Mouse (Mus musculus) heart, adult 2 months (tissue): ENCODE measurements around the gene Birc3. TPM values are rescaled to one million over a fixed set of nuclear protein-coding genes. Genes with fewer than 3 reads are reported as not detected.
"Not testable (repeated sequence)": the region's sequence is repeated elsewhere in the genome, so short reads cannot be mapped to it uniquely, and the experiment has no call there.

Source experiments
- DNase-seq, 2 experiments: peaks; one replicate each; pipeline ENCODE4 v3.0.0; 2021
- H3K27ac ChIP-seq: fragments of 200-600 bp; 2 replicates; pipeline ENCODE4 v1.8.1; 2022
- H3K27me3 ChIP-seq: fragments of 200-500 bp; 2 replicates; pipeline ENCODE4 v1.6.1; 2012; ENCODE audit warnings: mild to moderate bottlenecking, low read length, inconsistent platforms, mixed read lengths; ENCODE audit not compliant: control insufficient read depth, insufficient read depth
- H3K36me3 ChIP-seq: fragments of 200-500 bp; 2 replicates; pipeline ENCODE4 v1.6.1; 2012; ENCODE audit warnings: low read length, inconsistent platforms; ENCODE audit not compliant: control insufficient read depth, insufficient read depth
- H3K4me1 ChIP-seq: fragments of 200-500 bp; 2 replicates; pipeline ENCODE4 v1.6.1; 2011; ENCODE audit warnings: low read length; ENCODE audit not compliant: control insufficient read depth, insufficient read depth
- H3K4me3 ChIP-seq: fragments of 200-600 bp; 2 replicates; pipeline ENCODE4 v1.8.1; 2022
- H3K79me2 ChIP-seq: fragments of 200-500 bp; replicated peaks from 2 replicates; pipeline ENCODE4 v1.6.1; 2012; ENCODE audit warnings: mild to moderate bottlenecking, inconsistent platforms, low read length, moderate library complexity, mixed read lengths; ENCODE audit not compliant: control insufficient read depth, insufficient read depth
- H3K9ac ChIP-seq: fragments of 200-500 bp; 2 replicates; pipeline ENCODE4 v1.6.1; 2012; ENCODE audit warnings: low read depth, mild to moderate bottlenecking, control low read depth, inconsistent platforms, low read length, mixed read lengths
- CTCF ChIP-seq: fragments of 200-600 bp; IDR thresholded peaks from 2 replicates; pipeline ENCODE4 v1.8.1; 2022; ENCODE audit warnings: antibody characterized with exemption, mild to moderate bottlenecking, moderate library complexity
- EP300 ChIP-seq: fragments of 200-500 bp; IDR thresholded peaks from 2 replicates; pipeline ENCODE4 v1.6.1; 2011; ENCODE audit warnings: low read depth, low read length, control low read depth; ENCODE audit not compliant: insufficient read depth
- POLR2A ChIP-seq: fragments of 200-500 bp; IDR thresholded peaks from 2 replicates; pipeline ENCODE4 v1.6.1; 2011; ENCODE audit warnings: mild to moderate bottlenecking, low read depth, low read length, control low read depth; ENCODE audit not compliant: insufficient read depth
- WGBS: fragments of 180-500 bp; shearing (Covaris S2); methylation state at CpG from one replicate; pipeline ENCODE4 v1.1.7; 2018; 5-methylcytosine and 5-hydroxymethylcytosine counted together
- intact Hi-C: fragments of 180-260 bp; cut with DNase I; formaldehyde crosslinking; loops from one replicate; pipeline ENCODE4 v1.15.1; 2025
- polyA plus RNA-seq: library from polyadenylated mRNA; depleted of rRNA; stranded (reverse); fragments of >200 nt; gene quantifications from 2 replicates; pipeline ENCODE4 v1.2.3, GENCODE M21; 2012
- total RNA-seq, 2 experiments: library from RNA; stranded (reverse); gene quantifications; 2 replicates each; pipeline ENCODE4 v1.2.3; 2021

Gene Birc3
- total and polyA plus RNA-seq, 3 experiments = 8.7 to 9.7 (median 9.0) TPM

DNA sequence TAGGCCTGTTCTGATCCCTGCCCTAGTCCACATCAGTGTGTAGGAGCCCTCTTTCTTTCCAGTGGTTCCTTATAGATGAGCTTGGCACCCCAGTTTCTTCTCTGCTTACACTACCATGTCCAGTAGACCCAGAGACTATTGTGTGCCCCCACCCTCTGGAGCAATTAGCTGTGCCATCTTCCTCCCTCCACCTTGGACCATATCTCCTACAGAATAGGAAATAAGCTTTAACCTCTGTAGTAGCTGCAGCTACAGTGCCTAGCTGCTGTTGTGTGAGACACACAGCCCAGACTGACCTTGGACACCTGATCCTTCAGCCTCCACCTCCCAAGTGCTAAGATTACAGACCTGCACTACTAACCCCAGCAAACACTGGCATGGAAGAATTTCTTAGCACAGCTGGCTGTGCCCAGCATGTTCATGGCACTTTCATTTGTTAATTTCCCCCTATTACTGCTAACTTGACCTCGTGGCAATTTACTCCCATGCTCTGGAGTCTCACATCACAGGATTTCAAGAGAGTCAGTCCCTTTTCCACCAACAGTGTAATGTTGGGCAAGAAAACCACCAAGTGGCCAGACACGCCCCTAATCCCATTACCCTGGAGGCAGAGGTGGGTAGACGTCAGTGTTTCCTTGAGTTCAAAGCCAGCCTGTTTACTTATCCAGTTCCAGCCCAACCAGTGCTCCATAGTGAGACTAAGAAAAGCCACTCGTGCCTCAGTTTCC is 1.5 kb downstream of the Birc3 start:
- H3K79me2 ChIP-seq = no peaks in the 10 kb centered on the region; the same call in 1 of the 2 replicates
- 65% methylated on average over 4 of the region's 4 CpGs for WGBS
- H3K9ac ChIP-seq = no peak overlapping the region
- no peaks in the 10 kb centered on the region for H3K27me3 ChIP-seq
- no peak for TF ChIP-seq CTCF
- TF ChIP-seq POLR2A = no peak
- no peak for TF ChIP-seq EP300
- DNase-seq = peak in 1 of 2 experiments; percentile 10
- H3K27ac ChIP-seq = peak overlapping the region; percentile 86
- no peaks in the 10 kb centered on the region; the same call in 1 of the 2 replicates for H3K36me3 ChIP-seq
- peak overlapping the region; percentile 23; the same call in 1 of the 2 replicates for H3K4me3 ChIP-seq
- intact Hi-C loops = loop anchor here (2.0 kb wide), 1 partner anchor 35 kb away; the partner anchor contains the start of gene Birc2
- peaks cover 9% of the 10 kb centered on the region for H3K4me1 ChIP-seq

DNA sequence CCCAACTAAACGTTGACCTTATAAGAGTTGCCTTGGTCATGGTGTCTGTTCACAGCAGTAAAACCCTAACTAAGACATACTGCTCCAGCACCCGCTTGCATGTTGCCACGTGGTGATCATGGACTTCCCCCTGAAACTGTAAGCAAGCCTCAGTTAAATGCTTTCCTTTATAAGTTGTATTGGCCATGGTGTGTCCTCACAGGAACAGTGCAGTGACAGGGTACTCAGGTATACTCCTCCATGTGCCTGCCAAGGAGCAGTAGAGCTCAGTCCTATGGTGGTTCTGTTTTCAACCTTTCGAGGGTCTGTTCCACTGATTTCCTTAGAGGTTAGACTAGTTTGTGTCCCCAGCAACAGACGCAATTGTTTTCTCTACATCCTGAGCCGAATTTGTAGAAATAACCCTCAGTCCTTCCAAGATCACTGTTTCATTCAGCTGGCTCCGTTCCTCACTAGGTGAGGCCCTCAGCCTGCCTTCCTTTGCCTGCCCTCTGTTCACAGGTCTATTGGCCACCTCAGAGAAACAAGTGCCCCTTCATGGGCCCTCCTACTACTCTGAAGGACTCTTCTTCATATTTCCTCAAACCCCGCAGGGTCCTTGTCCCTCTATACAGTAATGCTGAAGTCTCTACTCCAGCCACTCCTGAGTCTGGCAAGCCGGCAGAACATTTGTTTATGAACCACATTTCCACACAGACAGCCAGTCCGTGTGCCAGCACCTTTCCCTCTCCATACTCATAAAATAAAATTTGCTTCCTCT is 2.2 kb downstream of the Birc3 start:
- no peak overlapping the region for H3K4me3 ChIP-seq
- TF ChIP-seq EP300 (no peak), POLR2A (no peak), CTCF (no peak)
- intact Hi-C loops = no loop called here

DNA sequence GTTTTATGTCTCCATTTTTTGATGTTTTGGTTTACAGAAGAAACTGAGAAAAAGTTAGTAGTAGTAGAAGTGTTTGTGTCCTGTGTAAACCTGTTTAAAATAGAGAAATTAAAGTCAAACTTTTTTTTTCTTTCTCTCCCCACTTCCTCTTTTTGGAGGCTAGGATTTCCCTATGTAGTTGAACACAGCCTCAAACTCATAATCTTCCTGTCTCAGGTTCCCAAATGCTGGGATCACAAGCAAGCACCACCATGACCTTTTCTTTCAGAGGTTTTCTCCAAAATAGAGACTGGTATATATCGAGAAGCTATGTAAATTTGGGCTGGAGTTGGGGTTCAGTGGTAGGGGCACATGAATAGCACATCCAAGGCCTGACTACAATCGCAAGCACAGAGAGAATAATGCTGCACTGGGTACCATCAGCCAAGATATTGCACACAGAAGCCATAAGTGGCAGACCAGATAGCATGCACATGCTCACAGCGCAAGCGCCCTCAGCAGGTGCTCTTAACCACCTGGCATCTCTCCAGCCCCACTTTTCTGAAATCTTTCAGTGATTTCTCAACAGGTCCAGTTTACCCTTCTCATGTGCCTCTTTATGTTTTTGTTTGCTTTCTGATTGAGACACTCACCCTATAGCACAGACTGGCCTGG is 4.0 kb downstream of the Birc3 start:
- Histone ChIP-seq H3K4me1 (peaks cover 9% of the 10 kb centered on the region), H3K79me2 (no peaks in the 10 kb centered on the region; the same call in 1 of the 2 replicates), H3K4me3 (no peak overlapping the region), H3K9ac (no peak overlapping the region), H3K27me3 (no peaks in the 10 kb centered on the region), H3K27ac (no peak overlapping the region), H3K36me3 (no peaks in the 10 kb centered on the region; the same call in 1 of the 2 replicates)
- 87% methylated on average over 4 of the region's 4 CpGs for WGBS
- intact Hi-C loops = loop anchor here (10.0 kb wide), 1 partner anchor 336 kb away; no protein-coding TSS in a partner anchor
- DNase-seq = peak in 1 of 2 experiments; percentile 30
- TF ChIP-seq POLR2A = no peak
- TF ChIP-seq CTCF = no peak
- no peak for TF ChIP-seq EP300

More for the DNA sequence above, 2.2 kb downstream of the Birc3 start:
- peak overlapping the region; percentile 86; the same call in 1 of the 2 replicates for H3K27ac ChIP-seq
- H3K27me3 ChIP-seq = no peaks in the 10 kb centered on the region
- H3K4me1 ChIP-seq = peaks cover 9% of the 10 kb centered on the region
- no peak overlapping the region for H3K9ac ChIP-seq
- H3K36me3 ChIP-seq = no peaks in the 10 kb centered on the region; the same call in 1 of the 2 replicates
- WGBS = 85% methylated on average over 10 of the region's 10 CpGs
- H3K79me2 ChIP-seq = no peaks in the 10 kb centered on the region; the same call in 1 of the 2 replicates
- peak in 1 of 2 experiments; percentile 7 for DNase-seq

DNA sequence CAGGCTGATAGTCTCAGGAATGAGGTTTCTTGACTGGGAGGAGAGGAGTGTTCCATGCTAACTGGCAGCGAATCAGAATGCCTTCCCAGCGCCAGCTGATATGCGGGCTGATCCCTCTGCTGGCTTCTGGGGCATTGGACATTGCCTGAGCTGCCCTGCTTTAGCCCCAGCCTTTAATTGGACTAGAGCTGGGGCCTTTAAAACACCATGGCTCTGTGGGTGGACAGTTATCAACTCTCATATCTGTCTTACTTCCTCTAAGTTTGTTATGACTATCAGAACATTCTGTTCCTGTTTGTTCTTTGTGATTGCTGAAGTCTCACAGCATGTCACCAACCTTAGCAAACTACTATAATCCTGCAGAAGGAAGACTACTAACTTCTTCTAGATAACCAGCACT is 5.0 kb downstream of the Birc3 start:
- no peak overlapping the region for H3K4me3 ChIP-seq
- WGBS = 94% methylated on average over 3 of the region's 3 CpGs
- intact Hi-C loops = loop anchor here (10.0 kb wide), 1 partner anchor 337 kb away; no protein-coding TSS in a partner anchor

DNA sequence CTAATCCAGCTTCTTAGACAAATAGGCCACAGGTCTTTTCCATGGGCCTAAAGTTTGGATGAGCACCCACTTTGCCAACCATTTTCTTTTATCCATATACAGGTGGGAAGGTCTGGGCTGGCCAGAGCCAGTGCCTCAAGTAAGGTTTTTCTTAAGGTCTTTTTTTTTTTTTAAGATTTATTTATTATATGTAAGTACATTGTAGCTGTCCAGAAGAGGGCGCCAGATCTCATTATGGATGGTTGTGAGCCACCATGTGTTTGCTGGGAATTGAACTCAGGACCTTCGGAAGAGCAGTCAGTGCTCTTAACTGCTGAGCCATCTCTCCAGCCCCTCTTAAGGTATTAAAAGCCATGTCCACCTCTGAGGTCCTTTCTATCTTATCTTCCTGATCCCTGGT is 6.0 kb downstream of the Birc3 start:
- H3K27me3 ChIP-seq, H3K27ac ChIP-seq, H3K9ac ChIP-seq, H3K4me3 ChIP-seq, H3K79me2 ChIP-seq, H3K4me1 ChIP-seq, DNase-seq, H3K36me3 ChIP-seq: not testable (repeated sequence)
- intact Hi-C loops = loop anchor here (10.0 kb wide), 1 partner anchor 338 kb away; no protein-coding TSS in a partner anchor
- peak; percentile 29 for TF ChIP-seq CTCF
- WGBS = 90% methylated on average over 2 of the region's 2 CpGs

More for the DNA sequence above, 5.0 kb downstream of the Birc3 start:
- Histone ChIP-seq H3K79me2 (no peaks in the 10 kb centered on the region; the same call in 1 of the 2 replicates), H3K36me3 (no peaks in the 10 kb centered on the region; the same call in 1 of the 2 replicates), H3K9ac (no peak overlapping the region), H3K27me3 (no peaks in the 10 kb centered on the region), H3K4me1 (peaks cover 5% of the 10 kb centered on the region), H3K27ac (no peak overlapping the region; the same call in 1 of the 2 replicates)
- DNase-seq = peak; percentile 26 to 35
- TF ChIP-seq CTCF (no peak), EP300 (no peak), POLR2A (no peak)
